Mouse (Mus musculus) cerebellum, adult 2 months (tissue): Measurements from ENCODE around the gene Rpl38.

Experiments used
- CTCF ChIP-seq: fragments of 200-500 bp; IDR thresholded peaks from 2 replicates; pipeline ENCODE4 v1.5.1; 2011; ENCODE audit warnings: low read depth, mild to moderate bottlenecking, control low read depth, low read length, moderate library complexity, borderline replicate concordance; ENCODE audit not compliant: insufficient read depth
- POLR2A ChIP-seq: fragments of 200-500 bp; IDR thresholded peaks from 2 replicates; pipeline ENCODE4 v1.6.1; 2011; ENCODE audit warnings: low read length, control low read depth, borderline replicate concordance; ENCODE audit not compliant: insufficient read depth

DNA sequence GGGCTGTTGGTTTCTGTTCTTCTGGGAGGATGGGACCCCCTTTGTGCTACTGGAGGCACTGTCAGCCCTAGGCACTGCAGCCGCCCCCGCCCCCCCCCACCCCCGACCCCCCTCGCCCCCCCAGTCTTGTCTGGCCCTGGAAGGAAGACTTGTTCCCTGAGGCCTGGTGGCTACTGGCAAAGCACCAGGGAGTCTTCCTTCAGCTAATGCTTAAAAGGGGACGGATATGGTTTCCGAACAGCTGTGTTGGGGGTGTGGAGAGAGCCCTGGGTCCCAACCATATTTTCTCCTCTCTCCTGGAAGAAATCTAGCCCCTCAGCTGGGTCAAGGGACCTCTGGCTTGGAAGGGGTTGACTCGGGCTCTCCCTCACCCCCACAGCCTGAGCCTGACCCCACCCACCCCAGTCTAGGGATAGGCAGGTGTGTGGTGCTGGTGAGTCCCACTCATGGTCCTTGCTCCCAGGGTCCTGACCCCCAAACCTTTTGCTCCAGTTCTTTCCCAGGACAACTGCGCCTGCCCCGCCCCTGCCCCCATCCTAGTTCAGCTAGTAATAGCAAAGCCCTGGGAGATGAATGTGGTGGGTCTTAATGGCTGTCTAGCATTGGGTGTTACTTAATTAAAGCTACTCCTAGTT, 8.7 kb downstream of the Rpl38 start:
- TF ChIP-seq POLR2A (no peak), CTCF (no peak)
